Mouse (Mus musculus) MEL (cell line): ENCODE results near the gene Gabarapl1.

ENCODE experiments used
- CTCF ChIP-seq, 3 experiments: IDR thresholded peaks in 2 of 3; conservative IDR thresholded peaks in 1 of 3; 2 replicates each; pipeline ENCODE4 v1.5.1; 2011 to 2012; ENCODE audit warnings: low read length in 3 of 3, low read depth in 2 of 3, mild to moderate bottlenecking in 2 of 3, improper control_type of control experiment in 1 of 3, inconsistent platforms in 1 of 3, mixed read lengths in 1 of 3, moderate library complexity in 1 of 3; ENCODE audit not compliant: control insufficient read depth in 1 of 3, insufficient read depth in 1 of 3, poor library complexity in 1 of 3, severe bottlenecking in 1 of 3
- ELF1 ChIP-seq: IDR thresholded peaks from 2 replicates; pipeline ENCODE4 v1.6.1; 2014; ENCODE audit warnings: low read depth, mild to moderate bottlenecking, inconsistent platforms, low read length, improper control_type of control experiment, moderate library complexity
- GABPA ChIP-seq: IDR thresholded peaks from 2 replicates; pipeline ENCODE4 v1.6.1; 2012; ENCODE audit warnings: low read depth, mild to moderate bottlenecking, inconsistent platforms, low read length, improper control_type of control experiment, moderate library complexity
- MAX ChIP-seq: IDR thresholded peaks from 2 replicates; pipeline ENCODE4 v1.6.1; 2011; ENCODE audit warnings: low read length, improper control_type of control experiment
- NELFE ChIP-seq: IDR thresholded peaks from 2 replicates; pipeline ENCODE4 v1.6.1; 2011; ENCODE audit warnings: low read depth, low read length, improper control_type of control experiment
- POLR2A ChIP-seq, 2 experiments: IDR thresholded peaks; 2 replicates each; pipeline ENCODE4 v1.6.1; 2011 to 2012; ENCODE audit warnings: low read length in 2 of 2, mild to moderate bottlenecking in 2 of 2, control low read depth in 1 of 2, improper control_type of control experiment in 1 of 2, low read depth in 1 of 2, moderate library complexity in 1 of 2; ENCODE audit not compliant: control insufficient read depth in 1 of 2, insufficient read depth in 1 of 2, poor library complexity in 1 of 2
- RAD21 ChIP-seq: IDR thresholded peaks from 2 replicates; pipeline ENCODE4 v1.6.1; 2011; ENCODE audit warnings: mild to moderate bottlenecking, low read depth, low read length, improper control_type of control experiment
- RCOR1 ChIP-seq: IDR thresholded peaks from 2 replicates; pipeline ENCODE4 v1.6.1; 2012; ENCODE audit warnings: low read depth, mild to moderate bottlenecking, inconsistent platforms, low read length, improper control_type of control experiment
- SIN3A ChIP-seq: IDR thresholded peaks from 2 replicates; pipeline ENCODE4 v1.6.1; 2012; ENCODE audit warnings: low read length, improper control_type of control experiment, inconsistent platforms
- TBP ChIP-seq: IDR thresholded peaks from 2 replicates; pipeline ENCODE4 v1.8.0; 2011; ENCODE audit warnings: low read depth, low read length, improper control_type of control experiment
- UBTF ChIP-seq: IDR thresholded peaks from 2 replicates; pipeline ENCODE4 v1.6.1; 2012; ENCODE audit warnings: low read depth, mild to moderate bottlenecking, inconsistent platforms, low read length, improper control_type of control experiment, moderate library complexity, borderline replicate concordance; ENCODE audit not compliant: insufficient read depth

DNA sequence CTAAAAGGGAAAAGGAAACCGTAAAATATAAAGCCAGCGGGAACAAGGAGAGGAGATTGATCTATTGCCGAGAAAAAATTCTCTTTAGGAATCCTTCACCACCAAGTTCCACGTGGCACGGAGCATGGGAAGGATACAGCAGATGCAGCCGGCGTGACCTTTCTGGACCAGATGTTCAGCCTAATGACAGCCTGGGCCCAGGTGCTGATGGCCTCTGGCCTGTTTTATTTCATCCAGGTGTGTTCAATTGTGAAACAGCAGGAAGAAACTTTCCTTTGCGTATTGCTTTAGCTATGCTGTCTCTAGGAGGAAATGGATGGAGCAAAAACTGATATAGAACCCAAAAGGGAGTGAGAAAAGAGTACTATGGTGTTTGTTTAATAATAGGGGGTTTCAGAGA, 20.1 kb upstream of the Gabarapl1 start:
- TF ChIP-seq MAX: no peak
- TF ChIP-seq CTCF (IDR thresholded peaks at IDR 0.05 in 2 of 3, conservative IDR thresholded peaks at IDR 0.05 in 1 of 3; ENCODE audit: control insufficient read depth in 1 of 3, insufficient read depth in 1 of 3, low read depth in 2 of 3, low read length in 3 of 3, poor library complexity in 1 of 3, severe bottlenecking in 1 of 3): no peak
- no peak for TF ChIP-seq NELFE
- no peak for TF ChIP-seq GABPA
- TF ChIP-seq POLR2A (IDR thresholded peaks at IDR 0.05; ENCODE audit: control insufficient read depth in 1 of 2, insufficient read depth in 1 of 2, low read depth in 1 of 2, low read length in 2 of 2, poor library complexity in 1 of 2): no peak
- TF ChIP-seq TBP: no peak
- no peak for TF ChIP-seq RCOR1
- no peak for TF ChIP-seq ELF1
- no peak for TF ChIP-seq SIN3A
- TF ChIP-seq UBTF: no peak
- TF ChIP-seq RAD21: no peak
